Mouse (Mus musculus): Measurements from ENCODE around the gene Tmem91. TPM values are rescaled to one million over a fixed set of nuclear protein-coding genes. Genes with fewer than 3 reads are reported as not detected.

Tmem91 gene
- polyA plus RNA-seq, 1 experiment, result 0.61 TPM

- Histone ChIP-seq H3K4me3 (ENCODE audit: extremely low read depth, insufficient read depth, insufficient read length) (no peak overlapping the region), H3K27ac (ENCODE audit: insufficient read depth, low read length) (peak overlapping the region; percentile 80), H3K4me1 (ENCODE audit: control insufficient read depth, insufficient read depth, insufficient read length) (peaks cover 44% of the 10 kb centered on the region; the same call in 1 of the 2 replicates), H3K27me3 (ENCODE audit: control insufficient read depth, insufficient read depth, low read length) (no peaks in the 10 kb centered on the region), H3K36me3 (ENCODE audit: control insufficient read depth, insufficient read depth, low read length) (no peaks in the 10 kb centered on the region)
- WGBS, result 14% methylated on average over 5 of the region's 5 CpGs
- peak; percentile 79 for TF ChIP-seq CTCF (IDR thresholded peaks at IDR 0.05; ENCODE audit: extremely low read depth, insufficient read depth, insufficient read length, insufficient replicate concordance)
- no peak; the same call in 1 of the 2 replicates for TF ChIP-seq POLR2A (IDR thresholded peaks at IDR 0.05; ENCODE audit: low read depth, low read length)
- DNase-seq (ENCODE audit: low read depth in 1 of 2, low spot score in 2 of 2), result peak; percentile 57 to 74
These were observed 27.3 kb downstream of the Tmem91 start for GRCm38 (mm10) chr7:25647574-25648123.

- Histone ChIP-seq H3K36me3 (ENCODE audit: control insufficient read depth, insufficient read depth, low read length) (peaks cover 2% of the 10 kb centered on the region; the same call in 1 of the 2 replicates), H3K27me3 (ENCODE audit: control insufficient read depth, insufficient read depth, low read length) (no peaks in the 10 kb centered on the region), H3K4me3 (ENCODE audit: extremely low read depth, insufficient read depth, insufficient read length) (no peak overlapping the region), H3K4me1 (ENCODE audit: control insufficient read depth, insufficient read depth, insufficient read length) (peaks cover 40% of the 10 kb centered on the region; the same call in 1 of the 2 replicates), H3K27ac (ENCODE audit: insufficient read depth, low read length) (no peak overlapping the region)
- WGBS, result 35% methylated on average over 14 of the region's 14 CpGs
- no peak for DNase-seq (ENCODE audit: low read depth in 1 of 2, low spot score in 2 of 2)
- TF ChIP-seq POLR2A (IDR thresholded peaks at IDR 0.05; ENCODE audit: low read depth, low read length) (no peak), CTCF (IDR thresholded peaks at IDR 0.05; ENCODE audit: extremely low read depth, insufficient read depth, insufficient read length, insufficient replicate concordance) (no peak)
These were observed 29.9 kb downstream of the Tmem91 start for GRCm38 (mm10) chr7:25645074-25645473.

GRCm38 (mm10) chr7:25644631-25645030 lies 30.3 kb downstream of the Tmem91 start:
- TF ChIP-seq POLR2A (IDR thresholded peaks at IDR 0.05; ENCODE audit: low read depth, low read length) (no peak), CTCF (IDR thresholded peaks at IDR 0.05; ENCODE audit: extremely low read depth, insufficient read depth, insufficient read length, insufficient replicate concordance) (no peak)
- H3K36me3 ChIP-seq (ENCODE audit: control insufficient read depth, insufficient read depth, low read length), result peaks cover 2% of the 10 kb centered on the region; the same call in 1 of the 2 replicates
- DNase-seq (ENCODE audit: low read depth in 1 of 2, low spot score in 2 of 2), result no peak
- peaks cover 36% of the 10 kb centered on the region; the same call in 1 of the 2 replicates for H3K4me1 ChIP-seq (ENCODE audit: control insufficient read depth, insufficient read depth, insufficient read length)
- WGBS, result 36% methylated on average over 4 of the region's 4 CpGs
- H3K4me3 ChIP-seq (ENCODE audit: extremely low read depth, insufficient read depth, insufficient read length), result no peak overlapping the region
- no peak overlapping the region for H3K27ac ChIP-seq (ENCODE audit: insufficient read depth, low read length)
- no peaks in the 10 kb centered on the region for H3K27me3 ChIP-seq (ENCODE audit: control insufficient read depth, insufficient read depth, low read length)

- no peak for TF ChIP-seq CTCF (IDR thresholded peaks at IDR 0.05; ENCODE audit: extremely low read depth, insufficient read depth, insufficient read length, insufficient replicate concordance)
- TF ChIP-seq POLR2A (IDR thresholded peaks at IDR 0.05; ENCODE audit: low read depth, low read length), result no peak
- peaks cover 2% of the 10 kb centered on the region; the same call in 1 of the 2 replicates for H3K36me3 ChIP-seq (ENCODE audit: control insufficient read depth, insufficient read depth, low read length)
- no peak overlapping the region for H3K4me3 ChIP-seq (ENCODE audit: extremely low read depth, insufficient read depth, insufficient read length)
- no peak for DNase-seq (ENCODE audit: low read depth in 1 of 2, low spot score in 2 of 2)
- H3K27ac ChIP-seq (ENCODE audit: insufficient read depth, low read length), result no peak overlapping the region
- H3K4me1 ChIP-seq (ENCODE audit: control insufficient read depth, insufficient read depth, insufficient read length), result peaks cover 33% of the 10 kb centered on the region; the same call in 1 of the 2 replicates
- H3K27me3 ChIP-seq (ENCODE audit: control insufficient read depth, insufficient read depth, low read length), result no peaks in the 10 kb centered on the region
- 24% methylated on average over 10 of the region's 10 CpGs for WGBS
These were observed 30.8 kb downstream of the Tmem91 start for GRCm38 (mm10) chr7:25644136-25644535.

GRCm38 (mm10) chr7:25639754-25640153 lies 35.2 kb downstream of the Tmem91 start:
- Histone ChIP-seq H3K36me3 (ENCODE audit: control insufficient read depth, insufficient read depth, low read length) (peaks cover 2% of the 10 kb centered on the region; the same call in 1 of the 2 replicates), H3K27me3 (ENCODE audit: control insufficient read depth, insufficient read depth, low read length) (no peaks in the 10 kb centered on the region), H3K27ac (ENCODE audit: insufficient read depth, low read length) (no peak overlapping the region), H3K4me3 (ENCODE audit: extremely low read depth, insufficient read depth, insufficient read length) (no peak overlapping the region), H3K4me1 (ENCODE audit: control insufficient read depth, insufficient read depth, insufficient read length) (peaks cover 34% of the 10 kb centered on the region; the same call in 1 of the 2 replicates)
- TF ChIP-seq POLR2A (IDR thresholded peaks at IDR 0.05; ENCODE audit: low read depth, low read length), result no peak
- TF ChIP-seq CTCF (IDR thresholded peaks at IDR 0.05; ENCODE audit: extremely low read depth, insufficient read depth, insufficient read length, insufficient replicate concordance), result no peak
- no peak for DNase-seq (ENCODE audit: low read depth in 1 of 2, low spot score in 2 of 2)
- 92% methylated on average over 4 of the region's 4 CpGs for WGBS

- DNase-seq (ENCODE audit: low read depth in 1 of 2, low spot score in 2 of 2), result no peak
- no peak for TF ChIP-seq CTCF (IDR thresholded peaks at IDR 0.05; ENCODE audit: extremely low read depth, insufficient read depth, insufficient read length, insufficient replicate concordance)
- no peak for TF ChIP-seq POLR2A (IDR thresholded peaks at IDR 0.05; ENCODE audit: low read depth, low read length)
- peaks cover 2% of the 10 kb centered on the region; the same call in 1 of the 2 replicates for H3K36me3 ChIP-seq (ENCODE audit: control insufficient read depth, insufficient read depth, low read length)
- peak overlapping the region; percentile 94 for H3K27ac ChIP-seq (ENCODE audit: insufficient read depth, low read length)
- peaks cover 40% of the 10 kb centered on the region; the same call in 1 of the 2 replicates for H3K4me1 ChIP-seq (ENCODE audit: control insufficient read depth, insufficient read depth, insufficient read length)
- no peak overlapping the region for H3K4me3 ChIP-seq (ENCODE audit: extremely low read depth, insufficient read depth, insufficient read length)
- H3K27me3 ChIP-seq (ENCODE audit: control insufficient read depth, insufficient read depth, low read length), result no peaks in the 10 kb centered on the region
- 84% methylated on average over 5 of the region's 5 CpGs for WGBS
These were observed 37.9 kb downstream of the Tmem91 start for GRCm38 (mm10) chr7:25637099-25637498.

- 15% methylated on average over 3 of the region's 3 CpGs for WGBS
- Histone ChIP-seq H3K36me3 (ENCODE audit: control insufficient read depth, insufficient read depth, low read length) (peaks cover 6% of the 10 kb centered on the region; the same call in 1 of the 2 replicates), H3K27me3 (ENCODE audit: control insufficient read depth, insufficient read depth, low read length) (no peaks in the 10 kb centered on the region), H3K27ac (ENCODE audit: insufficient read depth, low read length) (peak overlapping the region; percentile 94), H3K4me1 (ENCODE audit: control insufficient read depth, insufficient read depth, insufficient read length) (peaks cover 41% of the 10 kb centered on the region; the same call in 1 of the 2 replicates), H3K4me3 (ENCODE audit: extremely low read depth, insufficient read depth, insufficient read length) (no peak overlapping the region)
- TF ChIP-seq CTCF (IDR thresholded peaks at IDR 0.05; ENCODE audit: extremely low read depth, insufficient read depth, insufficient read length, insufficient replicate concordance), result no peak
- no peak for TF ChIP-seq POLR2A (IDR thresholded peaks at IDR 0.05; ENCODE audit: low read depth, low read length)
- peak; percentile 72 to 84 for DNase-seq (ENCODE audit: low read depth in 1 of 2, low spot score in 2 of 2)
These were observed 38.6 kb downstream of the Tmem91 start for GRCm38 (mm10) chr7:25636373-25636772.

Data from spleen, adult 2 months (tissue).